Mouse (Mus musculus): Measurements from ENCODE around the gene Dop1b.

DNA sequence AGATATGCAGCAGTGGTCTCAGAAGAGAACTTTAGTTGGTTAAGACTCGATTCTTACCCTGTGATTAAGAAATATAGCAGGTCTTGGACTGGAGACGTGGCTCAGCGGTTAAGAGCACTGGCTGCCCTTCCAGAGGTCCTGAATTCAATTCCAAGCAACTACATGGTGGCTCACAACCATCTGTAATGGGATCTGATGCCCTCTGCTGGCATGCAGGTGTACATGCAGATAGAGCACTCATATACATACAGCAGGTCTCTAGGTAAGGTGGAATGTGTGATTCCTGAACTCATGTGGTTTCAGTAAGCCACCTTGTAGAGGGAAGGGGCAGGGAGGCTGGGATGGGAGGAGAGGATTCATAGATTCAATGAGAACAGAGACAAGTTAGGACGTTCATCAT lies 33.5 kb upstream of the Dop1b start:
- no peak for TF ChIP-seq CTCF (IDR thresholded peaks at IDR 0.05; ENCODE audit: low read depth, low read length)
- TF ChIP-seq POLR2A (IDR thresholded peaks at IDR 0.05; ENCODE audit: insufficient read depth, low read length) = no peak
- no peak for TF ChIP-seq EP300 (IDR thresholded peaks at IDR 0.05; ENCODE audit: insufficient read depth, low read depth, low read length)

Data from ES-Bruce4 (cell line).